Mouse (Mus musculus): ENCODE measurements at regions not wholly inside any gene's neighbourhood (a gene's known extent, or its start where the extent isn't known, plus 50 kb on each side); places are given as distances from the start of the nearest gene placed in this dataset.

- DNase-seq: no peak
Measured at GRCm38 (mm10) chr14:111738943-111739342, 64.0 kb downstream of the Slitrk5 start.

GRCm38 (mm10) chr14:111763616-111764015 lies 88.7 kb downstream of the Slitrk5 start:
- peak; percentile 67 to 81 for DNase-seq

GRCm38 (mm10) chr14:111778152-111778551 lies 103.3 kb downstream of the Slitrk5 start:
- peak; percentile 39 to 42 for DNase-seq

- no peak for DNase-seq
Measured at GRCm38 (mm10) chr14:111808025-111808424, 133.1 kb downstream of the Slitrk5 start.

- DNase-seq: no peak
Measured at GRCm38 (mm10) chr14:111809871-111810270, 135.0 kb downstream of the Slitrk5 start.

GRCm38 (mm10) chr14:111822047-111822730 lies 147.3 kb downstream of the Slitrk5 start:
- DNase-seq: no peak
